In genomic region chr14:48991144-48991522, GRCm38 (mm10) we compare ENCODE assay signal across 8 mouse cellular contexts.
DNase-seq lines count a peak whose midpoint lies in the region; ATAC-seq and TF ChIP-seq lines count a peak whose summit lies in the region.

No protein-coding gene starts in this region.

- TF ChIP-seq CTCF in ES-Bruce4 (IDR thresholded peaks at IDR 0.05; ENCODE audit: low read depth, low read length): no peak

- no peak overlapping the region; the same call in 1 of the 2 replicates for H3K9ac ChIP-seq in heart, embryonic 12.5 days
- H3K9ac ChIP-seq in ES-Bruce4 (ENCODE audit: low read depth, poor library complexity, severe bottlenecking): peak overlapping the region; percentile 5; the same call in 1 of the 2 replicates
- H3K9ac ChIP-seq in forebrain, embryonic 15.5 days (replicated peaks): peak overlapping the region; percentile 8; the same call in 1 of the 2 replicates
- H3K9ac ChIP-seq in limb, embryonic 14.5 days (ENCODE audit: low read depth, low read length, severe bottlenecking): peak overlapping the region; percentile 32; the same call in 1 of the 2 replicates

- WGBS in heart, embryonic 12.5 days: 5% methylated on average over 7 of the region's 7 CpGs
- WGBS in forebrain, embryonic 15.5 days: under 1% methylated on average over 7 of the region's 7 CpGs
- WGBS in limb, embryonic 14.5 days: 3% methylated on average over 7 of the region's 7 CpGs

- H3K4me1 ChIP-seq in heart, embryonic 12.5 days (replicated peaks): peaks cover 5% of the 10 kb centered on the region; the same call in 1 of the 2 replicates
- H3K4me1 ChIP-seq in ES-Bruce4 (ENCODE audit: control insufficient read depth, insufficient read depth, low read length): no peaks in the 10 kb centered on the region
- H3K4me1 ChIP-seq in forebrain, embryonic 15.5 days: peaks cover 26% of the 10 kb centered on the region
- no peaks in the 10 kb centered on the region for H3K4me1 ChIP-seq in limb, embryonic 14.5 days (ENCODE audit: control insufficient read depth, insufficient read depth, low read length)

- H3K9me3 ChIP-seq in heart, embryonic 12.5 days (replicated peaks): no peaks in the 10 kb centered on the region
- H3K9me3 ChIP-seq in ES-Bruce4 (replicated peaks; ENCODE audit: control insufficient read depth, insufficient read depth, low read length, poor library complexity, severe bottlenecking): no peaks in the 10 kb centered on the region
- no peaks in the 10 kb centered on the region for H3K9me3 ChIP-seq in forebrain, embryonic 15.5 days
- H3K9me3 ChIP-seq in limb, embryonic 14.5 days (ENCODE audit: control insufficient read depth, low read length): no peaks in the 10 kb centered on the region

- TF ChIP-seq POLR2A in ES-Bruce4 (IDR thresholded peaks at IDR 0.05; ENCODE audit: insufficient read depth, low read length): no peak
- TF ChIP-seq POLR2A in limb, embryonic 14.5 days (IDR thresholded peaks at IDR 0.05; ENCODE audit: borderline replicate concordance, extremely low read depth, insufficient read depth, insufficient read length): no peak

- ATAC-seq in heart, embryonic 12.5 days (ENCODE audit: insufficient number of reproducible peaks, low FRiP score): no peak
- ATAC-seq in forebrain, embryonic 15.5 days (replicated peaks): no peak; the same call in 1 of the 2 replicates
- no peak for ATAC-seq in limb, embryonic 14.5 days (ENCODE audit: low FRiP score, low read depth)

- H3K27ac ChIP-seq in heart, embryonic 12.5 days (ENCODE audit: poor library complexity, severe bottlenecking): no peak overlapping the region
- no peak overlapping the region for H3K27ac ChIP-seq in ES-Bruce4 (ENCODE audit: insufficient read depth, low read length)
- peak overlapping the region; percentile 50 for H3K27ac ChIP-seq in forebrain, embryonic 15.5 days (replicated peaks)
- no peak overlapping the region for H3K27ac ChIP-seq in limb, embryonic 14.5 days (replicated peaks; ENCODE audit: low read depth, low read length)

- no peaks in the 10 kb centered on the region; the same call in 1 of the 2 replicates for H3K27me3 ChIP-seq in heart, embryonic 12.5 days (replicated peaks)
- no peaks in the 10 kb centered on the region for H3K27me3 ChIP-seq in ES-Bruce4 (ENCODE audit: control insufficient read depth, insufficient read depth, low read length, poor library complexity, severe bottlenecking)
- H3K27me3 ChIP-seq in forebrain, embryonic 15.5 days: peaks cover 7% of the 10 kb centered on the region; the same call in 1 of the 2 replicates
- H3K27me3 ChIP-seq in limb, embryonic 14.5 days (ENCODE audit: control insufficient read depth, insufficient read depth, low read length): no peaks in the 10 kb centered on the region

- H3K4me2 ChIP-seq in heart, embryonic 12.5 days: peak overlapping the region; percentile 76
- peak overlapping the region; percentile 47 for H3K4me2 ChIP-seq in forebrain, embryonic 15.5 days (replicated peaks)
- H3K4me2 ChIP-seq in limb, embryonic 14.5 days (replicated peaks; ENCODE audit: low read depth, low read length, severe bottlenecking): peak overlapping the region; percentile 47

- TF ChIP-seq EP300 in ES-Bruce4 (IDR thresholded peaks at IDR 0.05; ENCODE audit: insufficient read depth, low read depth, low read length): no peak

- H3K4me3 ChIP-seq in heart, embryonic 12.5 days: peak overlapping the region; percentile 38
- H3K4me3 ChIP-seq in ES-Bruce4 (ENCODE audit: low read depth, low read length): no peak overlapping the region
- H3K4me3 ChIP-seq in forebrain, embryonic 15.5 days: peak overlapping the region; percentile 20
- peak overlapping the region; percentile 13; the same call in 1 of the 2 replicates for H3K4me3 ChIP-seq in limb, embryonic 14.5 days (replicated peaks; ENCODE audit: low read length)

- no peaks in the 10 kb centered on the region for H3K36me3 ChIP-seq in heart, embryonic 12.5 days
- H3K36me3 ChIP-seq in ES-Bruce4 (ENCODE audit: control insufficient read depth, insufficient read depth, low read length, poor library complexity, severe bottlenecking): no peaks in the 10 kb centered on the region
- no peaks in the 10 kb centered on the region for H3K36me3 ChIP-seq in forebrain, embryonic 15.5 days
- no peaks in the 10 kb centered on the region for H3K36me3 ChIP-seq in limb, embryonic 14.5 days (ENCODE audit: control insufficient read depth, insufficient read depth, low read length)

- no peak for DNase-seq in heart, postnatal 4 days
- no peak for DNase-seq in limb, embryonic 14.5 days (ENCODE audit: low spot score)
- DNase-seq in ovary, postnatal 14 days (ENCODE audit: low spot score): no peak
- DNase-seq in spleen, adult 12 weeks (ENCODE audit: low spot score): no peak
- DNase-seq in layer of hippocampus, adult 9-11 months: no peak
